Mouse (Mus musculus) thymus, adult 2 months (tissue): ENCODE data around the gene Palm2.

Experiments used
- CTCF ChIP-seq: fragments of 200-500 bp; IDR thresholded peaks from 2 replicates; pipeline ENCODE4 v1.5.1; 2012; ENCODE audit warnings: mild to moderate bottlenecking, control low read depth, low read length, moderate library complexity, borderline replicate concordance; ENCODE audit not compliant: control insufficient read depth, poor library complexity, insufficient read depth; ENCODE audit errors: extremely low read depth
- POLR2A ChIP-seq: fragments of 200-500 bp; IDR thresholded peaks from 2 replicates; pipeline ENCODE4 v1.6.1; 2012; ENCODE audit warnings: mild to moderate bottlenecking, low read length, control low read depth, moderate library complexity; ENCODE audit not compliant: control insufficient read depth, poor library complexity, insufficient read depth; ENCODE audit errors: extremely low read depth

GRCm38 (mm10) chr4:57514003-57514937, 80.2 kb downstream of the Palm2 start:
- TF ChIP-seq CTCF, result no peak
- no peak for TF ChIP-seq POLR2A
